In the genomic region with DNA sequence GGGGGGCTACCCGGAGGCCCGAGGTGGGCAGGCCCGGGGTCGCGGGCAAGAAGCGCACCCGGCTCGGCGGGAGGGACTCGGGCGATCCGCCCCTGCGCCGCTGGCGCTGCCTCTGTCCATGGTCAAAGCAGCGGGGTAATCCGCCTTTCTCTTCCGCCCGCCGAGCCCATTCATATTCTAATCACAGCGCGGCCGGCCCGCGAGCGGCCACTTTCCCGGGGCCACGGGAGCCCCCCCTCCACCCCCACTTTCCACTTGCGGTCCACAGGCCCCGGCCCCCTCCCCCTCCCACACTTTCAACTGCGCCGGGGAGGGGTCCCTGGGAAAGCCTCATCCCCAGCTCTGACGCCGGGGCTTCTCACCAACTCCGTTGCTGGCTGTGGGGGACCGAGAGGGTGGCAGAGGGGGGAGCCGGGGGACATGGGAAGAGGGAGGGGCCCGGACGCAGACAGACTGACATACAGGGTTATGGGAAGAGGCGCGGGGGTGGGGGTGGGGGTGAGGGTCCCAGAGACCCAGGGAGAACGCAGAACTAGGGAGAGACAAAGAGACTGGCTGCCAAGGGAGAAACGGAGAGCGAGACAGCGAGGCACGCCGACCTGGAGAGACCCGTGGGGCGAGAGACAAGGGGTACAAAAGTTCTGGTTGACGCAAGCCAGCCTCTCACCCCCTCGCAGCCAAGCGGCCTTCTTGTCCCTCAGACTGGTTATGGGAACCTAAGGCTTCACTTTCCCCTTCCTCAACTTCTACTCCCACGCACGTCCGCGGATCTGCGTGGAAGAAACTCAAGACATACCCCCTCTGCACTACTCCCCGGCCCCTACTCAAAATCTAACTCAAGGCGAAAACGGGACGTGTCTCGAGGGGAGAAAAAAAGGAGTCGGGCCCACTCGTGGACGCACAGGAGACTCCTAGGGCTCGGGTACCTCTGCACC, we compare ENCODE assay signal across 8 mouse cellular contexts. TPM values are rescaled to one million over a fixed set of nuclear protein-coding genes. Genes with fewer than 3 reads are reported as not detected.
DNase-seq lines count a peak whose midpoint lies in the region; ATAC-seq and TF ChIP-seq lines count a peak whose summit lies in the region.

No protein-coding gene starts in this region.

- H3K9ac ChIP-seq in embryonic facial prominence, embryonic 13.5 days, result peak overlapping the region; percentile 36; the same call in 1 of the 2 replicates
- no peak overlapping the region for H3K9ac ChIP-seq in intestine, embryonic 14.5 days (ENCODE audit: low read length)

- H3K36me3 ChIP-seq in E14TG2a.4 (ENCODE audit: insufficient read depth, low read length), result 0 out of 2 replicates have a peak, but pooled peaks cover 3% of the 10 kb centered on the region
- no peaks in the 10 kb centered on the region for H3K36me3 ChIP-seq in embryonic facial prominence, embryonic 13.5 days
- H3K36me3 ChIP-seq in intestine, embryonic 14.5 days (ENCODE audit: control insufficient read depth, insufficient read depth, low read length), result no peaks in the 10 kb centered on the region
- peaks cover 11% of the 10 kb centered on the region; the same call in 1 of the 2 replicates for H3K36me3 ChIP-seq in midbrain, embryonic 10.5 days

- intact Hi-C loops in gastrocnemius, postnatal 36 days (cut with DNase I), result no loop called here

- ATAC-seq in embryonic facial prominence, embryonic 13.5 days (ENCODE audit: insufficient number of reproducible peaks, insufficient read depth, low FRiP score, low TSS enrichment, low read depth), result no peak
- no peak for ATAC-seq in intestine, embryonic 14.5 days (replicated peaks; ENCODE audit: low FRiP score, low TSS enrichment, low read depth)

- 1% methylated on average over 66 of the region's 66 CpGs for WGBS in embryonic facial prominence, embryonic 13.5 days
- under 1% methylated on average over 59 of the region's 66 CpGs for WGBS in intestine, embryonic 14.5 days
- WGBS in midbrain, embryonic 10.5 days, result under 1% methylated on average over 66 of the region's 66 CpGs

- peaks cover 66% of the 10 kb centered on the region for H3K4me1 ChIP-seq in E14TG2a.4 (replicated peaks; ENCODE audit: low read depth, low read length)
- H3K4me1 ChIP-seq in embryonic facial prominence, embryonic 13.5 days, result peaks cover 42% of the 10 kb centered on the region
- peaks cover 22% of the 10 kb centered on the region for H3K4me1 ChIP-seq in intestine, embryonic 14.5 days (replicated peaks; ENCODE audit: control insufficient read depth, insufficient read depth, low read length)
- peaks cover 69% of the 10 kb centered on the region for H3K4me1 ChIP-seq in midbrain, embryonic 10.5 days

- H3K9me3 ChIP-seq in E14TG2a.4 (ENCODE audit: low read length), result peaks cover 15% of the 10 kb centered on the region
- H3K9me3 ChIP-seq in embryonic facial prominence, embryonic 13.5 days, result no peaks in the 10 kb centered on the region
- no peaks in the 10 kb centered on the region for H3K9me3 ChIP-seq in intestine, embryonic 14.5 days (ENCODE audit: control insufficient read depth, low read length)
- H3K9me3 ChIP-seq in midbrain, embryonic 10.5 days (replicated peaks), result no peaks in the 10 kb centered on the region

- TF ChIP-seq CTCF in E14TG2a.4 (conservative IDR thresholded peaks at IDR 0.05; ENCODE audit: low read length), result no peak

- H3K27ac ChIP-seq in embryonic facial prominence, embryonic 13.5 days, result no peak overlapping the region
- H3K27ac ChIP-seq in intestine, embryonic 14.5 days (ENCODE audit: low read depth), result no peak overlapping the region
- H3K27ac ChIP-seq in midbrain, embryonic 10.5 days (replicated peaks), result peak overlapping the region; percentile 97

- peaks cover 86% of the 10 kb centered on the region for H3K27me3 ChIP-seq in E14TG2a.4 (ENCODE audit: insufficient read depth, low read length)
- peaks cover 90% of the 10 kb centered on the region for H3K27me3 ChIP-seq in embryonic facial prominence, embryonic 13.5 days
- peaks cover 89% of the 10 kb centered on the region for H3K27me3 ChIP-seq in intestine, embryonic 14.5 days (replicated peaks; ENCODE audit: control insufficient read depth, insufficient read depth, low read length)
- peaks cover 85% of the 10 kb centered on the region for H3K27me3 ChIP-seq in midbrain, embryonic 10.5 days (ENCODE audit: low read depth, poor library complexity, severe bottlenecking)

- H3K4me3 ChIP-seq in E14TG2a.4 (replicated peaks; ENCODE audit: low read length), result peak overlapping the region; percentile 71
- peak overlapping the region; percentile 44 for H3K4me3 ChIP-seq in embryonic facial prominence, embryonic 13.5 days
- peak overlapping the region; percentile 25 for H3K4me3 ChIP-seq in intestine, embryonic 14.5 days (ENCODE audit: low read depth, low read length)
- H3K4me3 ChIP-seq in midbrain, embryonic 10.5 days, result peak overlapping the region; percentile 85

- peak overlapping the region; percentile 72 for H3K4me2 ChIP-seq in embryonic facial prominence, embryonic 13.5 days
- H3K4me2 ChIP-seq in intestine, embryonic 14.5 days (ENCODE audit: low read length), result peak overlapping the region; percentile 46

- DNase-seq in gastrocnemius, postnatal 10 days, result peak; percentile 44
- no peak for DNase-seq in gastrocnemius, postnatal 36 days
- peak; percentile 75 for DNase-seq in intestine, embryonic 14.5 days (ENCODE audit: low spot score)
- peak; percentile 93 for DNase-seq in midbrain, embryonic 10.5 days (ENCODE audit: low spot score)
- DNase-seq in thymus, postnatal 10 days (ENCODE audit: low spot score in 2 of 2), result no peak
- no peak for DNase-seq in ovary, adult 18-20 months (ENCODE audit: low spot score)

RNA-seq across cellular contexts. Expression of a gene that starts 0.7 kb away (rescaled TPM):
- under 1 TPM; 0.09 to 0.11 TPM for total RNA-seq in gastrocnemius, postnatal 10 days (2021)
- not detected for total RNA-seq in gastrocnemius, postnatal 36 days (2021)
- polyA plus RNA-seq in embryonic facial prominence, embryonic 13.5 days (2015; fragmentation: Nextera tagmentation; extraction: Ambion mirVana), result 0.19 and 0.44 TPM in 2 replicates
- not detected in 2 replicates for polyA plus RNA-seq in intestine, embryonic 14.5 days (2014; fragmentation: Nextera tagmentation; extraction: Ambion mirVana)
- 61.8 and 70.6 TPM in 2 replicates for polyA plus RNA-seq in midbrain, embryonic 10.5 days (2016; fragmentation: Nextera tagmentation; extraction: Ambion mirVana)

Comparison
In these comparisons a context has a peak if more than half of its experiments do, and no peak if none do; other contexts are left out.
1. DNase-seq: peak in gastrocnemius, postnatal 10 days (single experiment), intestine, embryonic 14.5 days (single experiment) and midbrain, embryonic 10.5 days (single experiment); none in gastrocnemius, postnatal 36 days (0 of 2), thymus, postnatal 10 days (0 of 2) and ovary, adult 18-20 months (single experiment).
2. H3K4me3 ChIP-seq: peak in every context shown above with its lines; median percentile 85 in midbrain, embryonic 10.5 days; 71 in E14TG2a.4; 44 in embryonic facial prominence, embryonic 13.5 days; 25 in intestine, embryonic 14.5 days.
3. RNA of a gene that starts 0.7 kb away (polyA plus RNA-seq): 61.8 to 70.6 TPM in midbrain, embryonic 10.5 days; 0.19 to 0.44 TPM in embryonic facial prominence, embryonic 13.5 days and not detected in intestine, embryonic 14.5 days; every median in the first group is over 10 times any median in the second.